Mouse (Mus musculus) brown adipose tissue, adult 24 weeks (tissue): ENCODE results near the gene Acvr2b. TPM values are rescaled to one million over a fixed set of nuclear protein-coding genes. Genes with fewer than 3 reads are reported as not detected.

Experiments
- H3K27ac ChIP-seq: fragments of 200-500 bp; replicated peaks from 2 replicates; pipeline ENCODE4 v1.5.1; 2012; ENCODE audit warnings: low read depth, mild to moderate bottlenecking, low read length
- H3K4me1 ChIP-seq: fragments of 200-500 bp; 2 replicates; pipeline ENCODE4 v1.6.1; 2012; ENCODE audit warnings: low read length, mixed read lengths; ENCODE audit not compliant: control insufficient read depth, insufficient read depth, insufficient read length
- H3K4me3 ChIP-seq: fragments of 200-500 bp; 2 replicates; pipeline ENCODE4 v1.5.1; 2012; ENCODE audit warnings: low read depth, mild to moderate bottlenecking, low read length, moderate library complexity; ENCODE audit not compliant: insufficient read depth
- polyA plus RNA-seq: library from polyadenylated mRNA; stranded (reverse); fragments of >200 nt; gene quantifications from 2 replicates; pipeline ENCODE4 v1.2.4, GENCODE M21; 2012; ENCODE audit not compliant: missing spikeins, insufficient read depth, insufficient read length

The Acvr2b gene
- polyA plus RNA-seq, 1 experiment: 1.8 TPM

DNA sequence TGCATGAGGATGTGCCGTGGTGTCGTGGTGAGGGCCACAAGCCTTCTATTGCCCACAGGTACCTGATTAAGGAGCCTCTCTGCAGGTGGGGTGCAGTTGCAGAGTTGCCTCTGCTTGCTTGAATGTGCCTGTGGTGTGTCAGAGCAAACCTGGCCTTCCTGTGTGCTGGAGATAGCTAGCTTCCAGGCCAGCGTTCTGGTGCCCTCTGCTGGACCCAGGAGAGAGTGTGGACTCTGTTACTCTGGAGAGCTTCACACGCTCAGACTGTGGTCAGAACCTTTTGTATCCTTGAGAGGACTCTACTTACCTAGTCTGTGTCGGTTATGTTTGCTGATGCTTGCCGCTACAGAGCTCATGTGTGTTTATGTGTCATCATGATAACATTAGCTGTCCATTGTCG, 28.4 kb downstream of the Acvr2b start:
- no peak overlapping the region for H3K27ac ChIP-seq
- H3K4me1 ChIP-seq: peaks cover 13% of the 10 kb centered on the region
- H3K4me3 ChIP-seq: no peak overlapping the region

DNA sequence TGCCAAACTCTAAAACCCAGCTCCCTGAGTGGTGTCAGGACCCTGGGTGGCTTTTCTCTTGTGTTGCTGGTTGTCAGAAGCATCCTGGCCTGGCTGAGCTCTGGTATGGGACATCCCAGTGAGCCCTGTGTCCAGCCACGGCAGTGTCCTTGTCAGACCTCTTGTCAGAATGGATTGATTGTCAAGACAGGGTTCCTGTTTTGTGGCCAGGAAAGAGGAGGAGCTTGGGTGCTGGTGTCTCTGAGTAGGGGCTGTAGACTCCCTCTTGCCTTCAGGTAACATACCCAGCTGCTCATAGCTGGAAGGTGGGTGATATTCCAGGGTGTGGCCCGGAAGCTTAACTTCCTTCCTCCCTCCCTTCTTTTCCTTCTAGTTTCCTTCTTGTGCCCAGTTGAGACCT, 33.9 kb downstream of the Acvr2b start:
- no peak overlapping the region for H3K27ac ChIP-seq
- H3K4me1 ChIP-seq: no peaks in the 10 kb centered on the region
- H3K4me3 ChIP-seq: no peak overlapping the region

DNA sequence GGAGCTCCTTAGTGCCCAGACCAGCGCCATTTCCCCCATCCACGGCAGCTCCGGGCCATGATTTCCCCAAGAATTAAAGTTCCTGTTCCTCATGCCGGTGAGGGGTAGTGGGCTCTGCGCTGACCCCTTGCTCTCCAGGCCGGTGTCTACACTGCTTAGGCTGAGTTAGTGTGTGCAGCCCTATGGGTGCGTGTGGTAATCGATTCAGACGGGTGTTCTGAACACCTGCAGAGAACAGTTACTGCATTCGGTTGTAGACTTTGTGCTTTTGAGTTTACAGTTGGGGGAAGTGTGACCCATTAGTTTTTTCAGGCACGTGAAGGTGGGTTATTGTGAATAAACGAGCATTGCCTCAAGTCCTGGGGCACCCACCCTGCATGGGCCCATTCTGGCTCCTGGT, 36.1 kb downstream of the Acvr2b start:
- H3K4me3 ChIP-seq: no peak overlapping the region
- no peaks in the 10 kb centered on the region for H3K4me1 ChIP-seq
- H3K27ac ChIP-seq: no peak overlapping the region

DNA sequence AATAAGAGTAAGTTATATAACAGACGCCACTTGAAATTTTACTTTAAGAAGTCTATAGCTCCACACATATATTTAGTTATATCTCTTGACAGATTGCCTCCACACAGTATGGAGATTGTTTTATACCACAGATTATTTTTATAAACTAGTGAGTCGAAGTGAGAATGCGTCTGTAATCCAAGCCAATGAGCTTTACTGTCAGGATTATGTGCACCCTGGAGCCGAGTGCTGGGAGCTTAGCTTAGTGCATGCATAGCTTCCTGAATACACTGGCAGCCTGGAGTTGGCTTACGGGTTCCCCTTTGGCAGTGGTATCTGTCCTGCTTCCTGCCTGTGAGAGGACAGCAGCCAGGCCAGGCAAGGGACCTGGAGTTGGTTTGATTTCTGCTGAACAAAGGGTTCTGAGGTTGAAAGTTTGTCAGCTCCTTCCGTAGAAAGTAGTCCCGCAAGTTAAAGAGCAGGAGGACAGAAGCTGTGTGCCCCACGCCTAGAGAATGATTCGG, 36.6 kb downstream of the Acvr2b start:
- Histone ChIP-seq H3K4me1 (no peaks in the 10 kb centered on the region), H3K27ac (no peak overlapping the region), H3K4me3 (no peak overlapping the region)

DNA sequence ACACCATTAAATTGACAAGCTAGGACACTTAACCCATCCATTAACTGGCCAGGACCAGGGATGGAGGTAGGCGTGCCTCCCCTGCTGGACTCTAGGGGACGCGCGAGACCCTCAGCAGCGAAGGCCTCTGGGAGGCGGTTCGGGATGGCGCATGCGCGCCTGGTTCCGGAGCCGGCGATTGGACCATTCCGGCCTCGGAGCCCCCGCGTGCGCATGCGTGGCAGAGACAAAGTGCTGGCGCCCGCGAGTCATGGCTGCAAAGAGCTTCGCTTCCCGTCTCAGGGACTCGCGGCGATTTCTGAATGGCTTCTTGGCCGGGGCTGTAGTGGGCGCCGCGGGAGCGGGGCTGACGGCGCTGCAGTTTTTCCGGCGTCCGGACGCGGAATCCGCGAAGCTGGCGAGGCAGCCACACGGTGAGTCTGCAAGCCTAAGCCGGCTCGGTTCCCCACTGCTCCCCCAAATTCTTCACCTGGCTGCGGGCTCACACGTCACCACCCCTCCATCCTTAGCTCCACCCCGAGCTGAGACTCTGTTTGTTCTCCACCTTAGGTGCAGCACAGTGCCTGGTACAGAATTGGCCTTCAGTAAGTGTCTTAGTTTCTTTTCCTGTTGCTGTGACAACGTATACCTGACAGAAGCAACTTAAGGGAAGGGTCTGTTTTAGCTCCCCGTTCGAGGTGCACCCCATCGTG, 43.0 kb downstream of the Acvr2b start, which contains the start of gene Exog:
Gene Exog (plus strand): TSS at position 206 of the 692 bp plus-strand sequence.
- peak within 1 kb of the TSS; percentile 73 for H3K4me3 ChIP-seq
- no peaks in the 10 kb centered on the region for H3K4me1 ChIP-seq
- H3K27ac ChIP-seq: no peak within 1 kb of the TSS

DNA sequence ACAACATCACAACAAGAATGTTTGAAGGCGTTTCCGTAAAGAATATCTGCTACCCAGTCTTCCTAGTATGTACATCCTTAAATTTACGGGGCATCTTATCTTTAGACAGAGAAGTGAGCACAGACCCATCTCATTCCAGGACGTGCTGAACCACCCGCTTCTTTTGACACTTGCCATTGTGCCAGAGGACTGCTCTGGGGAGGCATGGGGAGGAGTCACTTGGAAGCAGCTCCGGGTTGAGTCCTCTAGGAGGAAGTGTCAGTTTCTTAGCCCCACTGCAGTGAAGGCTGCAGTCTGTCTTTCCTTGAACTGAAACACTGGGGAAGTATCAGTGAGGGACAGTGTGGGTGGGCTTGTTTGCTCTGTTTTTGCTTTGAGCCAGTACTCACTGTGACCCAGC, 43.8 kb downstream of the Acvr2b start:
- Histone ChIP-seq H3K27ac (no peak overlapping the region), H3K4me3 (peak overlapping the region; percentile 73), H3K4me1 (no peaks in the 10 kb centered on the region)

DNA sequence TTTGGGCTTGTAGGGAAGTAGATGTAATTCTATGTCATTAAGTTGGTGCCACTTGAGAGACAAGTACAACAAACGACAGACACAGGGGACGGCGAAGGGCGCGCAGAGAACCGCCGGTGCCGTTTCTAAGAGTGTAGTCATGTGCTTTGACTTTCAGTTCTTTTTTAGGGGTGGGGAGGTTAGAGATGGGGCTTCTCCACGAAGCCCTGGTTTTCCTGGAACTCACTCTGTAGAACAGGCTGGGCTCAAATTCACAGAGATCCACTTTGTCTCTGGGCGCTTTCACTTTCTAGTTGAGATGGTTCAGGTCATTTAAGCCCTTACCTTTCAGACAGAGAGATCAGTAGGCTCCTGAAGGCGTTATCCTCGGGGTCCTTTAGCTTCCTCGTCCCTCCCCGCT, 54.0 kb downstream of the Acvr2b start:
- Histone ChIP-seq H3K4me3 (no peak overlapping the region), H3K27ac (no peak overlapping the region), H3K4me1 (no peaks in the 10 kb centered on the region)

DNA sequence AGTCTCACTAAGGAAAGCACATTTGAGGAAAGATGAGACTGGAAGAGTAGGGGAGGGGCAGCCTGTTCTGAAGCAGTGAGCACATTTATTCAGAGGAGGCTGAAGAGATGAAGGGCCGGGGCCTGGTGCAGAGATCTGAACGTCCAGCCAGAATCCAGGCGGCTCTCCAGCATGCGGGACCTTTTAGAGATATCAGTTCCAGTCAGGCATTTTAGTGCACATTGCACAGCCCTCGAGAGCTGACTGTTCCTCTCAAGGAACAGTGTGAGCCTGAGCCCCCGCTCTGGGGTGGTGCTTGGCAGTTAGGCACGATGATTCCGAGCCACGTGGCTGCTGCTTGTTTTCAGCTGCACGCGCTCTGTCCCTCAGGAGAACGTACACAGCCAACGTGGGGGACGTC, 55.2 kb downstream of the Acvr2b start:
- Histone ChIP-seq H3K27ac (no peak overlapping the region), H3K4me3 (no peak overlapping the region), H3K4me1 (no peaks in the 10 kb centered on the region)

DNA sequence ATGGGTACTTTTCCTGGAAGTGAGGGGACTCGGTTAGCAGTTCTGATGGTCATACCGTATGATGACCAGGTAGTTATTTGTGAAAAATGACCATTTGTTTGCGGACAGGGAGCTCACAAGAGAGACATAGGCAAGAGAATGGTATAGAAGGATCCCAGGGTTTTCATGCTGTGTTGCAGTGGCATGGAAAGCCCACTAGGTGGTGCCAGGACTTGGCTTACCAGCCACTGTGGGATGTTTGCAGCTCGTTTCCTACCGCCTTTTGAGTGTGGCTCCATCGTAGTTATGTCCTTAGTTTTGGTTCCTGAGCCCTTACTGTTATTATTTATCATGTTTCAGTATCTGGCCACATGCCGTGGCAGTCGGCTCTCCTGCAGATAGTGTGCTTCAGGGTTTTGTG, 58.5 kb downstream of the Acvr2b start:
- H3K4me3 ChIP-seq: no peak overlapping the region
- no peak overlapping the region for H3K27ac ChIP-seq
- H3K4me1 ChIP-seq: no peaks in the 10 kb centered on the region

DNA sequence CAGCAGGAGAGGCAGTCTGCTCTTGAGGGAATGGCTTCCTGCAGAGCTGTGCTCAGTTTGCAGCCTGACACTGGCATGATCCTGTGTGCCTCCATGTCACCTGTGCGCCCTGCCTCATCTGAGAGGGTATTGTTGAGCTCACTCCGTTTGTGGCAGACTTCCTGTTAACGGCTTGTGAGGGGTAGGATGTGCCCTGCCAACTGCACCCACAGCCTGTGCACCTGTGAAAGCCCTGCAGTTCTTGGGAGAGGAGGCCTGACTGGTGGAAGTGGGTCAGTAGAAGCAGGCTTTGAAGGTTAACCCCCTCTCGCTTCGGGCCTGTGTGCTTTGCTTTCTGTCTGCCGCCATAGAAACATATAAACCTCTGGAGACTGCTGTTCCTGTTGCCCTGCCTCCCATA, 63.1 kb downstream of the Acvr2b start:
- Histone ChIP-seq H3K4me3 (no peak overlapping the region), H3K4me1 (no peaks in the 10 kb centered on the region), H3K27ac (no peak overlapping the region)

DNA sequence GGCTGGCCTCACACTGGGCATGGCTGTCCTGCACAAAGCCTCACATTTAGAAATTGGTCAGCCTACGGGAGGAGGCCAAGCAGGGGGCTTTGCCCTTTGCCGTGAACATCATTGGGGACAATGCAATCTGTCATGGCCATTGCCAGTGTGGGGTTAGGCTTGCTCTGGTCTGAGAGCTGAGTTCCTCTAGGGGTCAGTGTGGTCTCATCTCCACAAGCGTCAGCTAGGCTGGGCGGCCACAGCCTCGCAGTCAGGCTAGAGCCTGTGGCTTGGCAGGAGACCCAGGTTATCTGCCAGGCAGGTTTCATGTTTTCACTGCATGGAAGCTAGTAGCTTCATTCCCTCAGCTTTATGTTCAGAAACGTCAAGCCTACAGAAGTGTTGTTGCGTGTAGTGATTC, 63.7 kb downstream of the Acvr2b start:
- Histone ChIP-seq H3K27ac (no peak overlapping the region), H3K4me1 (no peaks in the 10 kb centered on the region), H3K4me3 (no peak overlapping the region)

DNA sequence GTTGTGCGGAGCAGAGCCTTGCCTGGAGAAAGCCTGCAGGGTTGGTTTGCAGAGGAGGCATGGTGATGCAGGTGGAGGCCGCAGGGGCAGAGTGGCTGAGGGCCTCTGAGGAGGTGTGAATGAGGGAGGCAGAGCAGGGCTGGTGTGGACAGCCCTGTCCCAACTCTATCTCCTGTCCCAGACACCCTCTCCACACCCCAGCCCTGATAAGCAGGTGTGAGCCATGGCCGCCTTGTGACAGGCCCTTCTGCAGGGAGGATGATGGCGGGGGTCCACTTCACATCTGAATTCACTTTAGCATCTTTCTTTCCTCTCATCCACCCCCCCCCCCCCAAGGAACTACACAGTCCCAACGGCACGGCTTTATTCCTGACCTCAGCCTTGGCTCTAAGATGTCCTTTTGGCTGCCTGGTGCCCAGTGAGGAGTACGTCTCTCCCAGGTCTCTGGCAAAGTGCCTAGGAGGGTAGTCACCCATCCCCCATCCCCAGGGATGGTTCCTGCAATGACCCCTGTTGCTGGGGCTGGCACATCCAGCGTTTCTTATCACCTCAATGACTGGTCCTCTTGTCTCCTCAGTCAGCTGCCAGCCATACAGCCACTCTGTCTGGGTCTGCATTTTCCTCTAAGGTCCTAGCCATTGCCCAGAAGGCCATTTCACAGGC, 67.9 kb downstream of the Acvr2b start:
- H3K27ac ChIP-seq: no peak overlapping the region
- H3K4me1 ChIP-seq: no peaks in the 10 kb centered on the region
- H3K4me3 ChIP-seq: no peak overlapping the region

DNA sequence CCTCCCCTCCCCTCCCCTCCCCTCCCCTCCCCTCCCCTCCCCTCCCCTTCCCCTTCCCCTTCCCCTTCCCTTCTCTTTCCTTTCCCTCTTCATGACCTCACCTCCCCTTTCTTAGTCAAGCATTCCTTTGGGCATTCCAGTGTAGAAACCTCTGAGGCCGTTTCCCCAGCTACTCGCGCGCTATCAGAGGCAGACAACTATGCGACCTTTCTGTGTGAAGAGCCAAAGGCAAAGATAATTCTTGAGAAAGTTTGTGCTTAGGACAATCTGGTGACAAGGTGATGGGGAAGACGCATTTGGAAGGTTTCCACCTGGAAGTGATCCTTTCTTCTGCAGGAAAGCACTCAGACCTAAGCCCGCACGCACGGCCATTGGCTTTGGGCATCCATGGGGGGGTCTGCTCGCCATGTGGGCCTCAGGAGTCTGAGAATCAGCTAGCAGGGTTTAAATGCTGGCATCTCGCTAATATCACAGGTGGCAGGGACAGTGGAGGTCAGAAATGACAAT, 70.5 kb downstream of the Acvr2b start:
- Histone ChIP-seq H3K27ac (no peak overlapping the region), H3K4me1 (no peaks in the 10 kb centered on the region)

DNA sequence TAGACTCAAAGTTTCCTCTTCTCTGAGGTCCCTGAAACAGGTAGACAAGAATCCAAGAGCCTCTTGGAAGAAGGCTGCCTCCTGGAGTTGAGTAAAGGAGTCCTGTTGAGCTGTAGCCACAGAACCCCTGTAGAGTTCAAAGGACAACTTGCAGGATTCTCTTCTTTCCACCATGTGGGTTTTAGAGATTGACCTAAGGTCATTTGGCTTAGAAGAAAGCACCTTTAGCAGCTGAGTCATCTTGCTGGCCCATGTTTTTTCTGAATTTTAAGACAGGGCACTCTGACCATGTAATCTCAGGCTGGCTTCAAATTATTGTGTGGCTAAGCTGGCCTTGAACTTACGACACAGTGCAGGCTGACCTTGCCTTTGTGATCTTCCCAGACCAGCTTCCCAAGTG, 71.1 kb downstream of the Acvr2b start:
- H3K4me1 ChIP-seq: no peaks in the 10 kb centered on the region
- H3K4me3 ChIP-seq: no peak overlapping the region
- no peak overlapping the region for H3K27ac ChIP-seq

More for the DNA sequence above, 70.5 kb downstream of the Acvr2b start:
- no peak overlapping the region for H3K4me3 ChIP-seq

DNA sequence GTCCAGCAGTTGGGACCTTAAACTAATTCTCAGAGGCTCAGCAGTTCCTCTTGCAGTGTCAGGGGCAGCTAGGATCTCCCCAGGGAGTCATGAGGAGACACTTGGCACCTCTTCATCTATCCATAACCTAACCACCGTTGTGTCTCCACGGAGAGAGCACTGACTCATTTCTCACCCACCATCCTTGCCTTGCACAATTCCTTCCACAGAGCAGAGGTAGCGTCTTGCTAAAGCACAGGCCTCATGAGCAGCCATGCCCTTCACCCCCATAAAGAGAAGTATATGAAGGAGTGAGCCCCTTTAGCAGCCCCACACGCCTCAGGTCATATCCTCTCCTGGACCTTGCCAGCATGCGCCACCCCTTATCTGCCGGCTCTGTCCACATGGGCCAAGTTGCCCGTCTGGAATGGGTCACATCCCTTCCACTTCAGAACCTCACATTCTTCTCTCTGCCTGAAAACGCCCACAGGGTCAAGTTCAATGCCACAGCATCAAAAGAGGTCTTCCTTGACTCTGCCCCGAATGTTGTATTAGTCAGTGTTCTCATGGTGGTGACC, 71.8 kb downstream of the Acvr2b start:
- Histone ChIP-seq H3K4me3 (no peak overlapping the region), H3K27ac (no peak overlapping the region), H3K4me1 (no peaks in the 10 kb centered on the region)
